Mouse (Mus musculus) forebrain, embryonic 12.5 days (tissue): Measurements from ENCODE around the gene Ifi214. TPM values are rescaled to one million over a fixed set of nuclear protein-coding genes. Genes with fewer than 3 reads are reported as not detected.
"Not testable (repeated sequence)": the region's sequence is repeated elsewhere in the genome, so short reads cannot be mapped to it uniquely, and the experiment has no call there.

Source experiments
- ATAC-seq: fragments of 200-750 bp; cut with Nextera tagmentation; 2 replicates; pipeline ENCODE4 v1.8.0; 2017; ENCODE audit warnings: moderate TSS enrichment; ENCODE audit not compliant: low FRiP score
- H3K27ac ChIP-seq: fragments of 300-500 bp; sonication (generic); 2 replicates; pipeline ENCODE4 v1.5.1; 2016; ENCODE audit warnings: mild to moderate bottlenecking
- H3K27me3 ChIP-seq: fragments of 300-500 bp; sonication (generic); 2 replicates; pipeline ENCODE4 v1.6.1; 2016; ENCODE audit warnings: mild to moderate bottlenecking
- H3K36me3 ChIP-seq: fragments of 300-500 bp; sonication (generic); replicated peaks from 2 replicates; pipeline ENCODE4 v1.6.1; 2016; ENCODE audit warnings: mild to moderate bottlenecking
- H3K4me1 ChIP-seq: fragments of 300-500 bp; sonication (generic); 2 replicates; pipeline ENCODE4 v1.6.1; 2016
- H3K4me2 ChIP-seq: fragments of 300-500 bp; sonication (generic); 2 replicates; pipeline ENCODE4 v1.6.1; 2016; ENCODE audit warnings: mild to moderate bottlenecking, moderate library complexity
- H3K4me3 ChIP-seq: fragments of 300-500 bp; sonication (generic); replicated peaks from 2 replicates; pipeline ENCODE4 v1.5.1; 2016; ENCODE audit warnings: mild to moderate bottlenecking
- H3K9ac ChIP-seq: fragments of 300-500 bp; sonication (generic); 2 replicates; pipeline ENCODE4 v1.6.1; 2016; ENCODE audit warnings: mild to moderate bottlenecking
- H3K9me3 ChIP-seq: fragments of 300-500 bp; sonication (generic); 2 replicates; pipeline ENCODE4 v1.6.1; 2016
- WGBS: fragments of 180-500 bp; shearing (Covaris S2); methylation state at CpG from one replicate; pipeline ENCODE4 v1.1.7; 2016; 5-methylcytosine and 5-hydroxymethylcytosine counted together
- polyA plus RNA-seq: library from polyadenylated mRNA; unstranded; fragments of >200 nt; fragmentation: Nextera tagmentation; extraction: Ambion mirVana; gene quantifications from 2 replicates; pipeline ENCODE4 v1.2.1, GENCODE M21; 2016

The Ifi214 gene
- not detected in 2 replicates for polyA plus RNA-seq

DNA sequence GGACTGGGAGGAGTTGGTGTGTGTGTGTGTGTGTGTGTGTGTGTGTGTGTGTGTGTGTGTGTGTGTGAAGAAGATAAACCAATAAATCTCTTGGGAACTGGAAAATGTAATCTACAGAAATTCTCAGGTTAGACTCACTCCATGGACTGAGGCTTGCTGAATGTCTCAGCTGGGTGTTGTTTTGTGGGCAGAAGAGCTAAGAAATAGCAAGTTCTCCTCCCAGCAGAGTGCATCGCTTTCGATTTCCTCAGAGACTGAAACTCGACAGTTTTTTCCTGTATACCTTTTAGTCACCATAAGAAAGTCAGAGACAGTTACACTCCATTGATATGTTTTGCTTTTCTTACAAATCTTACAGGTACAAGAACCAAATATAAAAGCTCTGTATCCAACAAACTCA, at the start of gene Ifi214:
Gene Ifi214 (minus strand): TSS at position 167 of the 400 bp plus-strand sequence.
- H3K4me2 ChIP-seq, H3K9ac ChIP-seq, H3K27ac ChIP-seq, H3K27me3 ChIP-seq, H3K36me3 ChIP-seq, H3K4me3 ChIP-seq, ATAC-seq, H3K4me1 ChIP-seq, H3K9me3 ChIP-seq: not testable (repeated sequence)
- 96% methylated on average over 3 of the region's 3 CpGs for WGBS

- no peak for ATAC-seq
- WGBS = 95% methylated on average over 26 of the region's 26 CpGs
These were observed 44.3 kb upstream of the Ifi214 start for GRCm38 (mm10) chr1:173579921-173580585.

DNA sequence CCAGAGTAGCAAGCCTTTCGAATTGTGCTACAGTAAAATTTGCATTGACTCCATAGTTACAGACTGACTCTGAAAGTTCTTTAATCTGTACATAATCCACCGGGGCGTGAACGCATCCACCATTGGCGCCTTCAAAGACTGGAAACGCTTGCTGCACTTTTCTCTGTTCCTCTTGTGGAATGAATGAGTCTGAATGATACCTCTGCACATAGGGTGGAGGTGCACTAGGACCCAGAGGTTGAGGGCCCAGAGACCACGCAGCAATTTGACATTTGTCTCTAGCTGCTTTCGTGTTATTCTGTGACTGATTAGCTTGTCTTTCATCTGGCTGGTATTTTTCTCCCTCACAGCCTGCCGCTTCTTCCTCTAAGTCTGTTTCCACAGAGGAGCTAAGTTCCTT, 43.3 kb upstream of the Ifi214 start:
- H3K9ac ChIP-seq = no peak overlapping the region
- H3K4me3 ChIP-seq = no peak overlapping the region
- 94% methylated on average over 9 of the region's 9 CpGs for WGBS
- H3K9me3 ChIP-seq = peaks cover 29% of the 10 kb centered on the region
- H3K4me1 ChIP-seq = no peaks in the 10 kb centered on the region
- H3K4me2 ChIP-seq = no peak overlapping the region
- no peaks in the 10 kb centered on the region for H3K27me3 ChIP-seq
- H3K36me3 ChIP-seq = no peaks in the 10 kb centered on the region
- no peak overlapping the region for H3K27ac ChIP-seq
- ATAC-seq = no peak

More at GRCm38 (mm10) chr1:173579921-173580585, 44.3 kb upstream of the Ifi214 start:
- H3K4me1 ChIP-seq = no peaks in the 10 kb centered on the region
- no peak overlapping the region for H3K27ac ChIP-seq
- H3K4me3 ChIP-seq = no peak overlapping the region
- no peaks in the 10 kb centered on the region for H3K36me3 ChIP-seq
- H3K9me3 ChIP-seq = peaks cover 29% of the 10 kb centered on the region
- H3K9ac ChIP-seq = no peak overlapping the region
- H3K27me3 ChIP-seq = no peaks in the 10 kb centered on the region
- H3K4me2 ChIP-seq = no peak overlapping the region

DNA sequence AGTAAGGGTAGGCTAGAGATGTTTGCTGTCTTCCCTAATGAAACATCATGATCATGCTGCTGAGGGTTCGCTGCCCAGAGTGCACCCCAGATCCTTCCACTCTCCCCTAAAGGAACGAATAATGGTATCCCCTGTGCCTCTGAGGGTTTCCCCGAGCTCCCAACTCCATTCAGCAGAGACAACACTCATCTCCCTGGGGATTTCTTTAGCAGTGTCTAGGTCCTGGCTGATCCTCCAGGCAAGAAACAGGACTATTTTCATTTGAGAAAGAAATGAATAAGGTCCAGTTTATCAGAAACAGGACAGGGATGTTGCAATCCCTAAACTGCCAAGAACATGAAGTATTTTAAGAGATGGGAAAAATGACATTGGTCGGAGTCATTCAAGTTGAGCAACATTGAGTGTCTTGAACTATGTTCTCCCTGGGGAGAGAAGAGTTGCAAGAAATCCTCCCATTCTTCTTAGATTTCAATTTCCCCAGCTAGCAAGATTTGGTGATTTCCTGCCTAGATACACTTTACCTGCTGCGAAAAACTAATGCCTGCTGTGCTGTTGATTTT, 14.8 kb upstream of the Ifi214 start:
- ATAC-seq, H3K9me3 ChIP-seq, H3K4me1 ChIP-seq, H3K9ac ChIP-seq, H3K27ac ChIP-seq, H3K4me3 ChIP-seq, H3K27me3 ChIP-seq, H3K4me2 ChIP-seq, H3K36me3 ChIP-seq: not testable (repeated sequence)
- 86% methylated on average over 5 of the region's 5 CpGs for WGBS

DNA sequence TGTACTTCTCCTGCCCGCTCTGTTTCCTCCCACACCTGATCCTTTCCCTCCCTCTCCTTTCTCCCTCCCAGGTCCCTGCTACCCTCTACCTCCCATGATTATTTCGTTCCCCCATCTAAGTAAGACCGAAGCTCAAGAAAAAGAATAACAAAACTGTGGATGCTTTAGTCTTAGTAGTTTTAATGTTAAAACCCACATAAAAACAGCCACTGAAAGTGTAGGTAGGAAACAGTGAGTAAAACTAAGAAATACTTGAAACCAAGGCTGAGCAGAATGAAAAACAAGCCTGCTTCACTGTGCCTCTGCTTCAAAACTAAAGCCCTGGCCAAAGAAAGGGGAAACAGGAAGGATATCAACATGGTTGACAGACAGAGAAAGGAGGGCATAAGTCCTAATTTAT, 13.0 kb upstream of the Ifi214 start:
- not testable (repeated sequence) for H3K4me2 ChIP-seq, H3K36me3 ChIP-seq, H3K4me1 ChIP-seq, H3K9me3 ChIP-seq, ATAC-seq, H3K9ac ChIP-seq, H3K4me3 ChIP-seq, H3K27ac ChIP-seq, H3K27me3 ChIP-seq
- WGBS = 96% methylated on average over 3 of the region's 3 CpGs

DNA sequence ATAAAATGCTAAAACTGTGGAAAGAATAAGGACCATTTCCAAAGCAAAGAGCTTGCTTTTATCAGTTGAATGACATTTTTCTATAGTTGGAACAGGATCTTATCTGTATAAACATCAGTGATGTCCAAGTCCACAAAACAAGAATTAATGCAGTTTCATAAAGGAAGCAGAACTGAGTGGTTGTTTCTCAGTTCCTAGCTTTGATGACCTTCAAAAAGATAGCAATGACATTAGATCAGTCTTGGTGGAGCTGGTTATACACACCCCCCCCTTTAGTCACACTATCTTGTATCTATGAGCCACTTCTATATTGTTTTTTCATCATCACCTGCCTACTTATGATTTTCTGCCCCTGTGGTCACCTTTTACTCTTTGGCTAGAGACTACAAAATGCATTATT, 14.3 kb downstream of the Ifi214 start:
- Histone ChIP-seq H3K36me3 (no peaks in the 10 kb centered on the region), H3K4me3 (no peak overlapping the region), H3K9me3 (no peaks in the 10 kb centered on the region), H3K4me1 (no peaks in the 10 kb centered on the region), H3K27ac (no peak overlapping the region), H3K4me2 (no peak overlapping the region), H3K9ac (no peak overlapping the region), H3K27me3 (no peaks in the 10 kb centered on the region)
- ATAC-seq = no peak

DNA sequence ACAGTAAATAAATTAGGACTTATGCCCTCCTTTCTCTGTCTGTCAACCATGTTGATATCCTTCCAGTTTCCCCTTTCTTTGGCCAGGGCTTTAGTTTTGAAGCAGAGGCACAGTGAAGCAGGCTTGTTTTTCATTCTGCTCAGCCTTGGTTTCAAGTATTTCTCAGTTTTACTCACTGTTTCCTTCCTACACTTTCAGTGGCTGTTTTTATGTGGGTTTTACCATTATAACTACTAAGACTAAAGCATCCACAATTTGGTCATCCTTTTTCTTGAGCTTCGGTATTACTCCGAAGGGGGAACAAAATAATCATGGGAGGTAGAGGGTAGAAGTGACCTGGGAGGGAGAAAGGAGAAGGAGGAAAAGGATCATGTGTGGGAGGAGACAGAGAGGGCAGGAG, 25.2 kb downstream of the Ifi214 start:
- H3K27ac ChIP-seq, ATAC-seq, H3K36me3 ChIP-seq, H3K4me1 ChIP-seq, H3K4me3 ChIP-seq, H3K9me3 ChIP-seq, H3K4me2 ChIP-seq, H3K27me3 ChIP-seq, H3K9ac ChIP-seq: not testable (repeated sequence)
- WGBS = 91% methylated on average over 2 of the region's 2 CpGs

GRCm38 (mm10) chr1:173491483-173491882, 44.3 kb downstream of the Ifi214 start:
- not testable (repeated sequence) for H3K36me3 ChIP-seq, H3K4me1 ChIP-seq, H3K27me3 ChIP-seq, H3K9me3 ChIP-seq, ATAC-seq, H3K27ac ChIP-seq, H3K9ac ChIP-seq, H3K4me3 ChIP-seq, H3K4me2 ChIP-seq

DNA sequence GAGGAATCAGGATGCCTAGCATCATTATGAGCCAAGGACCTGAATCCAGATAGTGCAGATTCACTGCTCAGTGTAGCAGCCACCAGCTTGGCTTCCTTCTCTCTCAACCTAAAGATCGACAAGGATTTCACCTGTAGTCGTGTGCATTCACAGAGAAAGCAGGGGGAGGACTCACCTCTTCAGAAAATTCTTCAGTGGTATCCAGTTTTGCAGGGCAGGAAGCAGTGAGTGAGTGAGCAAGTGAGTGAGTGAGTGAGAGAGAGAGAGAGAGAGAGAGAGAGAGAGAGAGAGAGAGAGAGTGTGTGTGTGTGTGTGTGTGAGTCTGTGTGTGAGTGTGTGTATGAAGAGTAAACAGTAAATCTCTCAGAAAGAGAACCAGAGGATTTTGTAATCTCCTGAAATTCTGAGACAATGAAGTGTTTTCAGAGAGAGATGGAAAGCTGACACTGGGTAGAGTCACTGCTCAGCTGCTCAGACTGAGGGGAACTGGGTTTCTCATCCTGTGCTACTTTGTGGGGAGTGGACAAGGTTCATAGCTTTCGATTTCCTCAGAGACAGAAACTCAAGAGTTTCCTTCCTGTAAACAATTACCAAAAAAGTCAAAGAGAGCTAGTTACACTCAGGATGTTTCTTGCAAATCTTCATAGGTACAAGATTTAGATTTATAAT, 44.8 kb downstream of the Ifi214 start, which contains the start of gene Ifi206:
Gene Ifi206 (minus strand): TSS at position 230 of the 669 bp plus-strand sequence.
- H3K36me3 ChIP-seq, H3K27ac ChIP-seq, H3K27me3 ChIP-seq, H3K4me1 ChIP-seq, H3K9me3 ChIP-seq, H3K9ac ChIP-seq, H3K4me2 ChIP-seq, ATAC-seq, H3K4me3 ChIP-seq: not testable (repeated sequence)
- WGBS = 76% methylated on average over 3 of the region's 3 CpGs

DNA sequence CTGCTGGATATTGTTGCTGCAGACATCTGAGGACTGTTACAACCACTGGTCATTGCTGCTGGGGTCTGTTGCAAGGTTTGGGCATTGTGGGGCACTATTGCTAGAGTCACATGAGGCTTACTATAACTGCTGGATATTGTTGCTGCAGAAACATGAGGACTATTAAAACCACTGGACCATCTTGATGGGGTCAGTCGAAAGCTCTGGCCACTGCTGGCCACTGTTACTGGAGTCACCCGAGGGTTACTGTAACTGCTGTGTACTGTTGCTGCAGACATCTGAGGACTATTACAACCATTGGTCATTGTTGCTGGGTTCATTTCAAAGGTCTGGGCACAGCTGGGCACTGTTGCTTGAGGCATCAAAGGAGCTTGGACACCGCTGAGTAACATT, 54.6 kb downstream of the Ifi214 start:
- not testable (repeated sequence) for H3K27me3 ChIP-seq, H3K27ac ChIP-seq, H3K4me1 ChIP-seq, H3K4me3 ChIP-seq, H3K36me3 ChIP-seq, ATAC-seq, H3K4me2 ChIP-seq, H3K9me3 ChIP-seq, H3K9ac ChIP-seq
- 88% methylated on average over 3 of the region's 3 CpGs for WGBS

DNA sequence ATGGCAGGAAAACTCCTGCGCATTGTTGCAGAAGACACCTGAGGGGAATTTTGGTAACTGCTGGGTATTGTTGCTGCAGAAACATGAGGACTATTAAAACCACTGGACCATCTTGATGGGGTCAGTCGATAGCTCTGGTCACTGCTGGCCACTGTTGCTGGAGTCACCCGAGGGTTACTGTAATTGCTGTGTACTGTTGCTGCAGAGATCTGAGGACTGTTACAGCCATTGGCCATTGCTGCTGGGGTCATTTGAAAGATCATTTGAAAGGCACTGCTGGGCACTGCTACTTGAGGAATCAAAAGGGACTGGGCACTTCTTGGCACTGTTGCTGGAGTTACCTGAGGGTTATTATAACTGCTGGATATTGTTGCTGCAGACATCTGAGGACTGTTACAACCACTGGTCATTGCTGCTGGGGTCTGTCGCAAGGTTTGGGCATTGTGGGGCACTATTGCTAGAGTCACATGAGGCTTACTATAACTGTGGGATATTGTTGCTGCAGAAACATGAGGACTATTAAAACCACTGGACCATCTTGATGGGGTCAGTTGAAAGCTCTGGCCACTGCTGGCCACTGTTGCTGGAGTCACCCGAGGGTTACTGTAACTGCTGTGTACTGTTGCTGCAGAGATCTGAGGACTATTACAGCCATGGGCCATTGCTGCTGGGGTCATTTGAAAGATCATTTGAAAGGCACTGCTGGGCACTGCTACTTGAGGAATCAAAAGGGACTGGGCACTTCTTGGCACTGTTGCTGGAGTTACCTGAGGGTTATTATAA, 55.2 kb downstream of the Ifi214 start:
- not testable (repeated sequence) for H3K36me3 ChIP-seq, ATAC-seq, H3K4me2 ChIP-seq

More for the DNA sequence above, 55.2 kb downstream of the Ifi214 start:
- WGBS = 94% methylated on average over 5 of the region's 5 CpGs
- H3K4me3 ChIP-seq, H3K9me3 ChIP-seq, H3K27ac ChIP-seq, H3K27me3 ChIP-seq, H3K4me1 ChIP-seq, H3K9ac ChIP-seq: not testable (repeated sequence)
